Mouse (Mus musculus): ENCODE measurements around the gene Msln. TPM values are rescaled to one million over a fixed set of nuclear protein-coding genes. Genes with fewer than 3 reads are reported as not detected.

Gene Msln
- total and polyA plus RNA-seq, 3 experiments: not detected

DNA sequence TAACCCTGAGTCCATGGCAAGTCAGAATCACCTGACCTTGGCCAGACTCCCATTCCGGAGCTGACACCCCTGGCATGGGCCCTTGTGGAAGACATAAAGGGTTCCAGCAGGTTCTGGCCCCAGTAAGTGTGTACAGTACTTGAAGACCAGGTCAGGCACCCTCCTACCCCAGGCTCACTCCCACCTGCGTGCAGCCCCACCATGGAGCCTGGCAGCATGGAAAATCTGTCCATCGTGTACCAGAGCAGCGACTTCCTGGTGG lies 26.2 kb downstream of the Msln start:
- H3K9ac ChIP-seq (ENCODE audit: control insufficient read depth, low read depth, low read length, poor library complexity, severe bottlenecking): peak overlapping the region; percentile 73
- H3K27me3 ChIP-seq (ENCODE audit: control insufficient read depth in 1 of 2, insufficient read depth in 2 of 2, low read length in 2 of 2): no peaks in the 10 kb centered on the region
- no peak for DNase-seq (ENCODE audit: low read depth, low spot score)
- H3K4me1 ChIP-seq (ENCODE audit: control insufficient read depth in 1 of 2, insufficient read depth in 2 of 2, low read length in 2 of 2): peaks cover 0 to 16% of the 10 kb centered on the region in 2 experiments; a peak in 2 of 4 replicates
- no peak overlapping the region for H3K27ac ChIP-seq (ENCODE audit: control insufficient read depth, low read depth, low read length)
- TF ChIP-seq POLR2A (IDR thresholded peaks at IDR 0.05; ENCODE audit: control insufficient read depth in 1 of 2, insufficient read depth in 1 of 2, low read depth in 1 of 2, low read length in 2 of 2, poor library complexity in 1 of 2) (no peak), HCFC1 (IDR thresholded peaks at IDR 0.05; ENCODE audit: low read depth, low read length) (no peak), MAX (IDR thresholded peaks at IDR 0.05; ENCODE audit: low read length) (no peak), MEF2A (IDR thresholded peaks at IDR 0.05; ENCODE audit: extremely low read depth, insufficient replicate concordance, low read depth, low read length, poor library complexity, severe bottlenecking) (no peak), BHLHE40 (IDR thresholded peaks at IDR 0.05; ENCODE audit: borderline replicate concordance, low read depth, low read length) (no peak), KAT2A (conservative IDR thresholded peaks at IDR 0.05; ENCODE audit: low read depth, low read length) (no peak), USF2 (IDR thresholded peaks at IDR 0.05; ENCODE audit: borderline replicate concordance in 1 of 2, insufficient read depth in 1 of 2, low read depth in 1 of 2, low read length in 2 of 2) (no peak)
- no peaks in the 10 kb centered on the region for H3K9me3 ChIP-seq (replicated peaks; ENCODE audit: insufficient read depth, low read length)
- no peaks in the 10 kb centered on the region for H3K36me3 ChIP-seq (ENCODE audit: control insufficient read depth in 1 of 2, insufficient read depth in 2 of 2, low read length in 2 of 2)
- H3K4me3 ChIP-seq (ENCODE audit: control insufficient read depth in 1 of 2, insufficient read depth in 1 of 2, low read depth in 2 of 2, low read length in 2 of 2): peak overlapping the region; percentile 73 to 81
- H3K79me2 ChIP-seq (ENCODE audit: control insufficient read depth, insufficient read depth, low read length, poor library complexity): peaks cover 8% of the 10 kb centered on the region

DNA sequence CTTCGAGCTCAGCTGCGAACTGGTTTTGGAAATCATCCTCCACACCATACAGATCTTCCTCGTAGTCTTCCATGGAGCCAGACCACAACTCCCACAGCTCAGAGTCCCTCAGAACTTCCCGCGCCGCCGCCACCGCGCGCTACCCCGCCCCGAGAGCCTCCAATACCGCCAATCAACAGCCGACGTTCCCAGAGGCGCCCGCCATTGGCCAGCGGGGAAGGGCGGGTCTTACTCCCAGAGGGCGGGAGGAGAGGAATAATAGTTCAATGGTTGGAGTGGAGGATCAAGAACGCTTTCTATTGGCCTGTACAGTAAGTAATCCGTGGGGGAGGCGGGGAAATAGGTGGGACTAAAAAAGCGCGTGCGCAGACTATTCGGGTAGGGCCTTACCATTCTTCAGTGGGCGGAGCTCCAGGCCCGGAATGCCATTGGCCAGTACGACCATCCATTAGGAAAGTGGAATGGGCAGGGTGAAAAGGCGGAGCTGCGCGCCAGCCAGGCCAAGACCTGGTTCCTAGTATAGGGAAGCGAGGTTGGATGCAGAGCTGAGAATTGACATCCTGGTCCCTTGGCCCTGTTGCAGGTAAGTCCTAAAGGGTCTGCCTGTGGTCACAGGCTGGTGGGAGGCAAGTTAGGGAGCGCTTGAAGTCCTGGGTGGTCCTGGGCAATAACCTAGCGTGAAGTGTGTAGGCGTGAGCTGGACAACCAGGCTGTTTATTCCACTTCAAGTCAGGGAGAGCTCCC lies 26.7 kb downstream of the Msln start, which contains the start of the genes Chtf18 and Rpusd1:
Gene Chtf18 (minus strand): TSS at position 155 of the 744 bp plus-strand sequence.
Gene Rpusd1 (plus strand): TSS at position 406 of the 744 bp plus-strand sequence.
- H3K27me3 ChIP-seq (ENCODE audit: control insufficient read depth in 1 of 2, insufficient read depth in 2 of 2, low read length in 2 of 2): no peaks in the 10 kb centered on the region
- H3K27ac ChIP-seq (ENCODE audit: control insufficient read depth, low read depth, low read length): peak within 1 kb of the TSS; percentile 23; the same call in 1 of the 2 replicates
- H3K36me3 ChIP-seq (ENCODE audit: control insufficient read depth in 1 of 2, insufficient read depth in 2 of 2, low read length in 2 of 2): no peaks in the 10 kb centered on the region
- peak within 1 kb of the TSS; percentile 73 to 81 for H3K4me3 ChIP-seq (ENCODE audit: control insufficient read depth in 1 of 2, insufficient read depth in 1 of 2, low read depth in 2 of 2, low read length in 2 of 2)
- H3K9ac ChIP-seq (ENCODE audit: control insufficient read depth, low read depth, low read length, poor library complexity, severe bottlenecking): peak within 1 kb of the TSS; percentile 77
- H3K4me1 ChIP-seq (ENCODE audit: control insufficient read depth in 1 of 2, insufficient read depth in 2 of 2, low read length in 2 of 2): peaks cover 0 to 16% of the 10 kb centered on the region in 2 experiments; a peak in 2 of 4 replicates
- peak; percentile 100 for DNase-seq (ENCODE audit: low read depth, low spot score)
- no peaks in the 10 kb centered on the region for H3K9me3 ChIP-seq (replicated peaks; ENCODE audit: insufficient read depth, low read length)
- peaks cover 8% of the 10 kb centered on the region for H3K79me2 ChIP-seq (ENCODE audit: control insufficient read depth, insufficient read depth, low read length, poor library complexity)
- TF ChIP-seq MYB (IDR thresholded peaks at IDR 0.05; ENCODE audit: low read depth, low read length) (no peak), ZMIZ1 (IDR thresholded peaks at IDR 0.05; ENCODE audit: low read depth, low read length) (peak; percentile 20), SIN3A (IDR thresholded peaks at IDR 0.05; ENCODE audit: low read length) (peak; percentile 92), MAX (IDR thresholded peaks at IDR 0.05; ENCODE audit: low read length) (peak; percentile 69; the same call in 1 of the 2 replicates), POLR2AphosphoS2 (IDR thresholded peaks at IDR 0.05; ENCODE audit: low read length) (peak; percentile 65; the same call in 1 of the 2 replicates), HCFC1 (IDR thresholded peaks at IDR 0.05; ENCODE audit: low read depth, low read length) (peak; percentile 71), E2F4 (IDR thresholded peaks at IDR 0.05; ENCODE audit: borderline replicate concordance, low read depth, low read length) (peak; percentile 90; the same call in 1 of the 2 replicates), BHLHE40 (IDR thresholded peaks at IDR 0.05; ENCODE audit: borderline replicate concordance, low read depth, low read length) (no peak), ZNF384 (IDR thresholded peaks at IDR 0.05; ENCODE audit: low read depth, low read length) (no peak), NRF1 (IDR thresholded peaks at IDR 0.05; ENCODE audit: insufficient read depth, low read depth, low read length, poor library complexity, severe bottlenecking) (peak; percentile 75), POLR2A (IDR thresholded peaks at IDR 0.05; ENCODE audit: control insufficient read depth in 1 of 2, insufficient read depth in 1 of 2, low read depth in 1 of 2, low read length in 2 of 2, poor library complexity in 1 of 2) (peak; percentile 60 to 95), RAD21 (IDR thresholded peaks at IDR 0.05; ENCODE audit: low read depth, low read length) (no peak), MYC (IDR thresholded peaks at IDR 0.05; ENCODE audit: low read depth, low read length) (no peak), RCOR1 (IDR thresholded peaks at IDR 0.05; ENCODE audit: low read depth, low read length) (no peak), TBP (IDR thresholded peaks at IDR 0.05; ENCODE audit: low read depth, low read length) (peak; percentile 64; the same call in 1 of the 2 replicates), UBTF (IDR thresholded peaks at IDR 0.05; ENCODE audit: borderline replicate concordance, insufficient read depth, low read depth, low read length) (no peak), CHD1 (IDR thresholded peaks at IDR 0.05; ENCODE audit: low read depth, low read length) (no peak), GABPA (IDR thresholded peaks at IDR 0.05; ENCODE audit: low read depth, low read length) (no peak), TAL1 (IDR thresholded peaks at IDR 0.05; ENCODE audit: low read length) (no peak), USF1 (IDR thresholded peaks at IDR 0.05; ENCODE audit: low read depth, low read length) (no peak), ETS1 (IDR thresholded peaks at IDR 0.05; ENCODE audit: low read depth, low read length) (no peak), SMC3 (IDR thresholded peaks at IDR 0.05; ENCODE audit: low read depth, low read length) (no peak), MAZ (IDR thresholded peaks at IDR 0.05; ENCODE audit: low read depth, low read length) (no peak), GATA1 (IDR thresholded peaks at IDR 0.05; ENCODE audit: low read depth, low read length) (no peak), NELFE (IDR thresholded peaks at IDR 0.05; ENCODE audit: low read depth, low read length) (peak; percentile 66), ELF1 (IDR thresholded peaks at IDR 0.05; ENCODE audit: low read depth, low read length) (no peak), MXI1 (IDR thresholded peaks at IDR 0.05; ENCODE audit: low read depth, low read length) (peak; percentile 82)
